17 mouse cellular contexts compared by ENCODE assay signal in the genomic region with DNA sequence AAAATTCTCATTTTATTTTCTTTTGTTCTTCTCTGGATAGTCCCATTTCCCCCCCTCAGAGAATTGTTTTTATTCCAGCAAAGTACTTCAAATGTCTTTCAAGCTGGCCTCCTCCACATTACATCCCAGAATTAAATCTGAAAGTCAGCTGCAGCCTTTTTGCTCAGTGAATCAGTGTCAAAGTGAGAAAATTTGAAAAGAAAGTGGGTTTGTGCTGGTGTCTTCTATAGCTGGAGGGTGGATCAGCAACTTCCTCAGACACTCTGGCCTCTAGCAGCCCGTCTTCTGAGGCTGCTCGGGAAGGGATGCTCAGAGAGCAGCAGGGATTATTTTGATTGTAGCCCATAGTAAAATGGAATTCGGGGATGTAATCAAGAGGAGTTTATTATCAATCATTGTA.
DNase-seq lines count a peak whose midpoint lies in the region; TF ChIP-seq lines count a peak whose summit lies in the region.
"Had no signal": no experiment of that assay in that cellular context is flagged by ENCODE, and none has a peak within 500 bp of the region (broad histone marks: within the 10 kb centered on the region; RNA-seq: fewer than 3 reads in every experiment).

No protein-coding gene starts in this region.

- H3K27ac ChIP-seq in left cerebral cortex, adult 2 months, result peak overlapping the region; percentile 62
- H3K27ac ChIP-seq: embryonic facial prominence, embryonic 10.5 days; embryonic facial prominence, embryonic 12.5 days; forebrain, embryonic 13.5 days; forebrain, embryonic 15.5 days had no signal

- no peak for TF ChIP-seq CTCF in left cerebral cortex, adult 2 months (IDR thresholded peaks at IDR 0.05)

- intact Hi-C loops in left cerebral cortex, adult 2 months (cut with DNase I), result no loop called here
- intact Hi-C loops in left cerebral cortex, postnatal 10 days (cut with DNase I), result no loop called here

- no peak overlapping the region for H3K4me3 ChIP-seq in left cerebral cortex, adult 2 months
- H3K4me3 ChIP-seq: embryonic facial prominence, embryonic 10.5 days; embryonic facial prominence, embryonic 12.5 days; forebrain, embryonic 13.5 days; forebrain, embryonic 15.5 days had no signal

- DNase-seq in left cerebral cortex, adult 2 months (ENCODE audit: extremely low spot score in 1 of 2, low spot score in 2 of 2), result no peak
- DNase-seq in left cerebral cortex, postnatal 10 days (ENCODE audit: extremely low spot score in 1 of 2, low spot score in 2 of 2), result no peak
- peak; percentile 62 for DNase-seq in brain, adult 2 months (ENCODE audit: low read depth, low spot score)
- DNase-seq in telencephalon, adult 2 months (ENCODE audit: low read depth, low spot score), result peak; percentile 52
- no peak for DNase-seq in Muller cell, postnatal 12 days (ENCODE audit: inconsistent ontology term)
- DNase-seq: adrenal gland, adult 2 months; adrenal gland, postnatal 10 days; adrenal gland, postnatal 25 days; cerebellum, adult 11-12 months; cerebellum, adult 2 months; cerebellum, adult 9-10 months; cerebellum, postnatal 25 days; forebrain, postnatal 0 days had no signal

Comparison
In these comparisons a context has a peak if more than half of its experiments do, and no peak if none do; other contexts are left out.
1. DNase-seq: peak in brain, adult 2 months (single experiment) and telencephalon, adult 2 months (single experiment); none in left cerebral cortex, adult 2 months (0 of 2), left cerebral cortex, postnatal 10 days (0 of 2) and Muller cell, postnatal 12 days (single experiment).